8 mouse cellular contexts compared by ENCODE assay signal in the genomic region with DNA sequence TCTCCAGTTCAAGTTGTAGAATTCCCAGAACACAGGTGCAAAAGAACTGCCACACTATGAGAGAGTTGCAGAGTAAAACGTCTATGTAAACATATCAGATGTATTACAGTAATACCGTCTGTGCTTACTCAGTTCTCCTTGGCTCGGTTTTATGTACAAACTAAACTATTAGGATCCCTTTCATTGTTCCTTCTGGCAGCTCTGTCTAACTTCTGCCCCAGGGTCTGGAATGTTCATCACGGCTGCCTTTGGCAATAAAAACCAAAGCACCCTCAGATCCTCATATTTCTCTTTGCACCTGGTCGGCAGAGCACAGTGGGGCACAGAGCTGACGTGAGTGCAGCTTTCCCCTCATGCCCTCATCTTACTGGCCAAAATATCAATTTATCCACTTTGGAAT. TPM values are rescaled to one million over a fixed set of nuclear protein-coding genes. Genes with fewer than 3 reads are reported as not detected.
DNase-seq lines count a peak whose midpoint lies in the region; ATAC-seq and TF ChIP-seq lines count a peak whose summit lies in the region.
"Not testable (repeated sequence)": the region's sequence is repeated elsewhere in the genome, so short reads cannot be mapped to it uniquely, and the experiment has no call there.

No protein-coding gene starts in this region.

- 54% methylated on average over 6 of the region's 6 CpGs for WGBS in embryonic facial prominence, embryonic 14.5 days
- 73% methylated on average over 6 of the region's 6 CpGs for WGBS in heart, embryonic 12.5 days
- WGBS in kidney, embryonic 14.5 days, result 51% methylated on average over 6 of the region's 6 CpGs
- WGBS in limb, embryonic 11.5 days, result 58% methylated on average over 6 of the region's 6 CpGs
- 67% methylated on average over 6 of the region's 6 CpGs for WGBS in midbrain, postnatal 0 days
- 45% methylated on average over 6 of the region's 6 CpGs for WGBS in stomach, postnatal 0 days

- DNase-seq in 416B (ENCODE audit: low read depth), result peak; percentile 9
- DNase-seq in adrenal gland, postnatal 14 days, result peak; percentile 3
- DNase-seq in embryonic facial prominence, embryonic 14.5 days (ENCODE audit: low spot score), result not testable (repeated sequence)
- DNase-seq in limb, embryonic 11.5 days (ENCODE audit: low spot score), result peak; percentile 65
- peak; percentile 7 for DNase-seq in midbrain, postnatal 0 days (ENCODE audit: low spot score)
- peak; percentile 32 for DNase-seq in stomach, postnatal 0 days (ENCODE audit: low spot score)

- H3K4me2 ChIP-seq in embryonic facial prominence, embryonic 14.5 days (ENCODE audit: low read depth, low read length); heart, embryonic 12.5 days; kidney, embryonic 14.5 days (replicated peaks; ENCODE audit: low read depth, low read length); limb, embryonic 11.5 days (ENCODE audit: low read depth, severe bottlenecking); midbrain, postnatal 0 days (ENCODE audit: low read depth, low read length, poor library complexity, severe bottlenecking); stomach, postnatal 0 days (replicated peaks; ENCODE audit: low read depth): not testable (repeated sequence)

- H3K4me1 ChIP-seq in embryonic facial prominence, embryonic 14.5 days (ENCODE audit: control insufficient read depth, insufficient read depth, low read length); heart, embryonic 12.5 days (replicated peaks); kidney, embryonic 14.5 days (ENCODE audit: control insufficient read depth, insufficient read depth, low read length); limb, embryonic 11.5 days (ENCODE audit: control insufficient read depth, insufficient read depth, low read length); midbrain, postnatal 0 days (ENCODE audit: insufficient read depth, low read length); stomach, postnatal 0 days (replicated peaks; ENCODE audit: control insufficient read depth, insufficient read depth): not testable (repeated sequence)

- H3K27me3 ChIP-seq in embryonic facial prominence, embryonic 14.5 days (replicated peaks; ENCODE audit: control insufficient read depth, insufficient read depth, low read length); heart, embryonic 12.5 days (replicated peaks); kidney, embryonic 14.5 days (ENCODE audit: control insufficient read depth, insufficient read depth, low read length); limb, embryonic 11.5 days (ENCODE audit: control insufficient read depth, insufficient read depth, low read length); midbrain, postnatal 0 days (ENCODE audit: insufficient read depth, low read length); stomach, postnatal 0 days (ENCODE audit: control insufficient read depth, insufficient read depth, low read length): not testable (repeated sequence)

- not testable (repeated sequence) for H3K9ac ChIP-seq in embryonic facial prominence, embryonic 14.5 days (ENCODE audit: low read depth, low read length); heart, embryonic 12.5 days; kidney, embryonic 14.5 days (ENCODE audit: low read depth, low read length); limb, embryonic 11.5 days (ENCODE audit: low read length); midbrain, postnatal 0 days (replicated peaks; ENCODE audit: low read length, poor library complexity, severe bottlenecking); stomach, postnatal 0 days (ENCODE audit: low read length)

- H3K36me3 ChIP-seq in embryonic facial prominence, embryonic 14.5 days (ENCODE audit: control insufficient read depth, insufficient read depth, low read length), result peaks cover 13% of the 10 kb centered on the region; the same call in 1 of the 2 replicates
- H3K36me3 ChIP-seq in heart, embryonic 12.5 days, result peaks cover 33% of the 10 kb centered on the region
- peaks cover 24% of the 10 kb centered on the region for H3K36me3 ChIP-seq in kidney, embryonic 14.5 days (ENCODE audit: control insufficient read depth, insufficient read depth, low read length)
- peaks cover 19% of the 10 kb centered on the region; the same call in 1 of the 2 replicates for H3K36me3 ChIP-seq in limb, embryonic 11.5 days (ENCODE audit: control insufficient read depth, insufficient read depth, low read length)
- not testable (repeated sequence) for H3K36me3 ChIP-seq in midbrain, postnatal 0 days (ENCODE audit: insufficient read depth, low read length); stomach, postnatal 0 days (ENCODE audit: control insufficient read depth, insufficient read depth, low read length)

- not testable (repeated sequence) for H3K9me3 ChIP-seq in embryonic facial prominence, embryonic 14.5 days (ENCODE audit: control insufficient read depth, low read length); kidney, embryonic 14.5 days (ENCODE audit: control insufficient read depth, low read length); midbrain, postnatal 0 days (ENCODE audit: low read length); stomach, postnatal 0 days (ENCODE audit: control insufficient read depth, low read length)
- H3K9me3 ChIP-seq in heart, embryonic 12.5 days (replicated peaks), result peaks cover 52% of the 10 kb centered on the region
- peaks cover 16% of the 10 kb centered on the region; the same call in 1 of the 2 replicates for H3K9me3 ChIP-seq in limb, embryonic 11.5 days (ENCODE audit: control insufficient read depth, low read length)

- TF ChIP-seq EP300 in stomach, postnatal 0 days (optimal IDR thresholded peaks at IDR 0.05), result not testable (repeated sequence)

- not testable (repeated sequence) for TF ChIP-seq CTCF in midbrain, postnatal 0 days (IDR thresholded peaks at IDR 0.05); stomach, postnatal 0 days (IDR thresholded peaks at IDR 0.05; ENCODE audit: low read depth)

- peak; percentile 60 for ATAC-seq in embryonic facial prominence, embryonic 14.5 days (ENCODE audit: low read depth)
- not testable (repeated sequence) for ATAC-seq in heart, embryonic 12.5 days (ENCODE audit: insufficient number of reproducible peaks, low FRiP score); midbrain, postnatal 0 days (ENCODE audit: low FRiP score); stomach, postnatal 0 days (ENCODE audit: low FRiP score, low TSS enrichment)
- peak; percentile 86; the same call in 1 of the 2 replicates for ATAC-seq in kidney, embryonic 14.5 days (ENCODE audit: low FRiP score, low TSS enrichment)
- ATAC-seq in limb, embryonic 11.5 days (ENCODE audit: insufficient number of reproducible peaks, low FRiP score, low TSS enrichment, low read depth), result peak; percentile 56

- not testable (repeated sequence) for H3K27ac ChIP-seq in embryonic facial prominence, embryonic 14.5 days (replicated peaks; ENCODE audit: low read depth, low read length); kidney, embryonic 14.5 days (ENCODE audit: low read depth, low read length); midbrain, postnatal 0 days (ENCODE audit: low read depth, low read length); stomach, postnatal 0 days (replicated peaks)
- H3K27ac ChIP-seq in heart, embryonic 12.5 days (ENCODE audit: poor library complexity, severe bottlenecking), result 0 out of 2 replicates have a peak overlapping the region, but pooled peaks have one; percentile 2
- 0 out of 2 replicates have a peak overlapping the region, but pooled peaks have one; percentile 1 for H3K27ac ChIP-seq in limb, embryonic 11.5 days (replicated peaks; ENCODE audit: low read depth, low read length)

- H3K4me3 ChIP-seq in embryonic facial prominence, embryonic 14.5 days (ENCODE audit: low read depth, low read length); heart, embryonic 12.5 days; kidney, embryonic 14.5 days (ENCODE audit: low read length); limb, embryonic 11.5 days (ENCODE audit: low read depth, low read length); midbrain, postnatal 0 days (ENCODE audit: low read depth, low read length); stomach, postnatal 0 days (ENCODE audit: low read depth, low read length): not testable (repeated sequence)

RNA-seq across cellular contexts. Expression of a gene that starts 34.5 kb away (rescaled TPM):
- 129 and 342 TPM in 2 replicates for total RNA-seq in adrenal gland, postnatal 14 days (2021)
- polyA plus RNA-seq in embryonic facial prominence, embryonic 14.5 days (2014; fragmentation: Nextera tagmentation; extraction: Ambion mirVana), result 128 and 129 TPM in 2 replicates
- 121 and 171 TPM in 2 replicates for polyA plus RNA-seq in heart, embryonic 12.5 days (2016; fragmentation: Nextera tagmentation; extraction: Ambion mirVana)
- polyA plus RNA-seq in kidney, embryonic 14.5 days (2014; fragmentation: Nextera tagmentation; extraction: Ambion mirVana), result 279 and 362 TPM in 2 replicates
- 244 and 297 TPM in 2 replicates for polyA plus RNA-seq in limb, embryonic 11.5 days (2014; fragmentation: Nextera tagmentation; extraction: Ambion mirVana)
- total RNA-seq in midbrain, postnatal 0 days (2014; rRNA removed), result 34.6 and 51.3 TPM in 2 replicates
- 193 and 201 TPM in 2 replicates for polyA plus RNA-seq in midbrain, postnatal 0 days (2015; fragmentation: Nextera tagmentation; extraction: Ambion mirVana)
- polyA plus RNA-seq in stomach, postnatal 0 days (2015; fragmentation: Nextera tagmentation; extraction: Ambion mirVana), result 90.6 and 93.1 TPM in 2 replicates
